Mouse (Mus musculus) megakaryocyte, embryonic 14.5 days (primary cell): ENCODE results near the gene Kif26b.

Experiments
- FLI1 ChIP-seq: IDR thresholded peaks from 2 replicates; pipeline ENCODE4 v1.6.1; 2012; ENCODE audit warnings: low read length, inconsistent platforms, mixed read lengths
- GATA1 ChIP-seq: IDR thresholded peaks from 3 replicates; pipeline ENCODE4 v1.6.1; 2012; ENCODE audit warnings: mixed read lengths, low read length, inconsistent platforms, borderline replicate concordance

- TF ChIP-seq FLI1, result no peak
- TF ChIP-seq GATA1, result no peak
Observed at GRCm38 (mm10) chr1:178635470-178635869, 106.5 kb downstream of the Kif26b start.
